Mouse (Mus musculus): ENCODE measurements around the gene Crybb1. TPM values are rescaled to one million over a fixed set of nuclear protein-coding genes. Genes with fewer than 3 reads are reported as not detected.

Gene Crybb1
- polyA plus RNA-seq, 1 experiment = not detected

GRCm38 (mm10) chr5:112252400-112252799 is 3.2 kb upstream of the Crybb1 start, which contains the start of gene Cryba4:
Gene Cryba4, minus strand, starts transcription at chr5:112252518.
- Histone ChIP-seq H3K4me1 (ENCODE audit: control insufficient read depth, insufficient read depth, low read length) (peaks cover 22% of the 10 kb centered on the region), H3K27ac (ENCODE audit: control insufficient read depth, insufficient read depth, low read depth, low read length, poor library complexity) (peak within 1 kb of the TSS; percentile 66), H3K4me3 (replicated peaks; ENCODE audit: control insufficient read depth, low read depth, low read length) (peak within 1 kb of the TSS; percentile 21)
- 75% methylated on average over 2 of the region's 2 CpGs for WGBS
- TF ChIP-seq CTCF (IDR thresholded peaks at IDR 0.05; ENCODE audit: control insufficient read depth, insufficient read depth, low read length) (no peak), POLR2A (IDR thresholded peaks at IDR 0.05; ENCODE audit: borderline replicate concordance, control insufficient read depth, low read depth, low read length) (no peak)

DNA sequence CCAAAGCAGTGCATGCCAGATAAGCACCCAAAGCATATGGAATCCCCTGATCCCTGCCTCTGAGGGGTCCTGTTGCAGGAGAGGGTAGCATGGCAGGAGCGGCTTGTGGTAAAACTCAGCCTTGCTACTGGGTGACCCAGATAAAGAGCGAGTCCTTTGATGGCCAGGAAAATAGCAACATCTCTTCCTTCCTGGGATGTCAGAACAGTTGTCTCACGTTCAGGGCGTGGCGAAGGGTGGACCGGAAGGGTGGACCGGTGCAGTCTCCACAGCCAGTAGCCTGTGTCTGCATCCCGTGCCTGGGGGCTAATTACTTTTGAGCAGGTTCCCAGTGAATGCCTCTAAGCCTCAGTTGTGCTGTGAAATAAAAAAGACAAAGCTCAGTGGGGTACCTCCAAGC is 2.4 kb upstream of the Crybb1 start:
- Histone ChIP-seq H3K4me1 (ENCODE audit: control insufficient read depth, insufficient read depth, low read length) (peaks cover 22% of the 10 kb centered on the region), H3K27ac (ENCODE audit: control insufficient read depth, insufficient read depth, low read depth, low read length, poor library complexity) (peak overlapping the region; percentile 66), H3K4me3 (replicated peaks; ENCODE audit: control insufficient read depth, low read depth, low read length) (no peak overlapping the region)
- TF ChIP-seq CTCF (IDR thresholded peaks at IDR 0.05; ENCODE audit: control insufficient read depth, insufficient read depth, low read length) (no peak), POLR2A (IDR thresholded peaks at IDR 0.05; ENCODE audit: borderline replicate concordance, control insufficient read depth, low read depth, low read length) (no peak; the same call in 1 of the 2 replicates)
- 32% methylated on average over 8 of the region's 8 CpGs for WGBS

DNA sequence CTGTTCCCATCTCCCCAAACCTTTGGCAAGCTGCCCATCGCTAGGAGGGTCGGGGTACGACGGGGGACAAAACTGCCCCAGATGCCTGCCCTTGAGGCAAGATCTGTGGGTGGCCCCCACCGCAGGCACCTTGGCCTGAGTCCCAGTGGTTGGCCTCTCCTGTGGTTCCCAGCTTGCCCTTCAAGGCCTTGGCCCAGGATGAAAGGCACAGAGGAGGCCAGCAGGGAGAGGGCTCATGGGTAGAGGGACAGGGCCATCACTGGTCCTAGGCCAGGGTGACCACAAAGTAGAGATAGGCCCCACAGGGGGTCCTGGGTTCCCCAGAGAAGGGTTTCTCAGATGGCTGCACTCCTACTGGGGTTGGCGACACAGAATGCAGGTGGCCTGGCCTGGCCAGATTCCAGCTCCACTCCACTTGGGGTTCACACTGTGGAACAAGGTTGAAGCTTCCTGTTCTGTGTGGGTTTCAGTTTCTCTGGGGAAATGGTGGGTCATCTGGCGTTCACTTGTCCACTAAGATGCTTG is 1.3 kb upstream of the Crybb1 start:
- TF ChIP-seq POLR2A (IDR thresholded peaks at IDR 0.05; ENCODE audit: borderline replicate concordance, control insufficient read depth, low read depth, low read length) = no peak
- TF ChIP-seq CTCF (IDR thresholded peaks at IDR 0.05; ENCODE audit: control insufficient read depth, insufficient read depth, low read length) = no peak
- Histone ChIP-seq H3K4me3 (replicated peaks; ENCODE audit: control insufficient read depth, low read depth, low read length) (no peak overlapping the region), H3K4me1 (ENCODE audit: control insufficient read depth, insufficient read depth, low read length) (peaks cover 22% of the 10 kb centered on the region), H3K27ac (ENCODE audit: control insufficient read depth, insufficient read depth, low read depth, low read length, poor library complexity) (peak overlapping the region; percentile 30; the same call in 1 of the 2 replicates)
- WGBS = 9% methylated on average over 7 of the region's 7 CpGs

- TF ChIP-seq CTCF (IDR thresholded peaks at IDR 0.05; ENCODE audit: control insufficient read depth, insufficient read depth, low read length) (no peak), POLR2A (IDR thresholded peaks at IDR 0.05; ENCODE audit: borderline replicate concordance, control insufficient read depth, low read depth, low read length) (no peak)
- Histone ChIP-seq H3K4me3 (replicated peaks; ENCODE audit: control insufficient read depth, low read depth, low read length) (no peak overlapping the region), H3K4me1 (ENCODE audit: control insufficient read depth, insufficient read depth, low read length) (peaks cover 22% of the 10 kb centered on the region), H3K27ac (ENCODE audit: control insufficient read depth, insufficient read depth, low read depth, low read length, poor library complexity) (no peak overlapping the region)
- 70% methylated on average over 9 of the region's 9 CpGs for WGBS
These were observed 842 bp downstream of the Crybb1 start for GRCm38 (mm10) chr5:112256457-112256856.

DNA sequence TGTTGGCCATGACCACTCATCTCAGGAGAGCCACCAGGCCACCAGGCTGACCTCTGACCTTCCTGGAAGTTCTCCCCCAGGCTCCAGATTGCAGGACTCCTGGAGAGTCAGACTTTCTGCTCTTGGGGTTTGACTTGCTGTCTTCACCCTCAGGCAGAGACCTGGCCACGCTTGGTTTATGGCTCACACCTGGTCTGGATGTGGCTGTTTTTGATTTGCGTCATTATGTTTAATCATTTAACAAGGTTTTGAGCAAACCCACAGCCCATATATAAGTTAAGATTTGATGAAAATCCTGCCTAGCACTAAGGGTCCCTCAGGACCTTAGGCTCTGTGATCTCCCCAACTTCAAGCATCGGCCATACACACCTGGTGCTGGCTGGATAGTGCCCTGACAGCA is 2.3 kb downstream of the Crybb1 start:
- Histone ChIP-seq H3K27ac (ENCODE audit: control insufficient read depth, insufficient read depth, low read depth, low read length, poor library complexity) (no peak overlapping the region), H3K4me1 (ENCODE audit: control insufficient read depth, insufficient read depth, low read length) (peaks cover 11% of the 10 kb centered on the region), H3K4me3 (replicated peaks; ENCODE audit: control insufficient read depth, low read depth, low read length) (no peak overlapping the region)
- 87% methylated on average over 3 of the region's 3 CpGs for WGBS
- TF ChIP-seq CTCF (IDR thresholded peaks at IDR 0.05; ENCODE audit: control insufficient read depth, insufficient read depth, low read length) (no peak), POLR2A (IDR thresholded peaks at IDR 0.05; ENCODE audit: borderline replicate concordance, control insufficient read depth, low read depth, low read length) (no peak)

GRCm38 (mm10) chr5:112259862-112260650 is 4.4 kb downstream of the Crybb1 start:
- WGBS = 49% methylated on average over 16 of the region's 16 CpGs
- Histone ChIP-seq H3K27ac (ENCODE audit: control insufficient read depth, insufficient read depth, low read depth, low read length, poor library complexity) (no peak overlapping the region), H3K4me3 (replicated peaks; ENCODE audit: control insufficient read depth, low read depth, low read length) (no peak overlapping the region), H3K4me1 (ENCODE audit: control insufficient read depth, insufficient read depth, low read length) (peaks cover 5% of the 10 kb centered on the region)
- no peak for TF ChIP-seq POLR2A (IDR thresholded peaks at IDR 0.05; ENCODE audit: borderline replicate concordance, control insufficient read depth, low read depth, low read length)
- no peak for TF ChIP-seq CTCF (IDR thresholded peaks at IDR 0.05; ENCODE audit: control insufficient read depth, insufficient read depth, low read length)

GRCm38 (mm10) chr5:112260818-112261217 is 5.2 kb downstream of the Crybb1 start:
- Histone ChIP-seq H3K27ac (ENCODE audit: control insufficient read depth, insufficient read depth, low read depth, low read length, poor library complexity) (no peak overlapping the region), H3K4me1 (ENCODE audit: control insufficient read depth, insufficient read depth, low read length) (peaks cover 10% of the 10 kb centered on the region), H3K4me3 (replicated peaks; ENCODE audit: control insufficient read depth, low read depth, low read length) (no peak overlapping the region)
- TF ChIP-seq POLR2A (IDR thresholded peaks at IDR 0.05; ENCODE audit: borderline replicate concordance, control insufficient read depth, low read depth, low read length) = no peak
- no peak for TF ChIP-seq CTCF (IDR thresholded peaks at IDR 0.05; ENCODE audit: control insufficient read depth, insufficient read depth, low read length)
- WGBS = 29% methylated on average over 3 of the region's 3 CpGs

DNA sequence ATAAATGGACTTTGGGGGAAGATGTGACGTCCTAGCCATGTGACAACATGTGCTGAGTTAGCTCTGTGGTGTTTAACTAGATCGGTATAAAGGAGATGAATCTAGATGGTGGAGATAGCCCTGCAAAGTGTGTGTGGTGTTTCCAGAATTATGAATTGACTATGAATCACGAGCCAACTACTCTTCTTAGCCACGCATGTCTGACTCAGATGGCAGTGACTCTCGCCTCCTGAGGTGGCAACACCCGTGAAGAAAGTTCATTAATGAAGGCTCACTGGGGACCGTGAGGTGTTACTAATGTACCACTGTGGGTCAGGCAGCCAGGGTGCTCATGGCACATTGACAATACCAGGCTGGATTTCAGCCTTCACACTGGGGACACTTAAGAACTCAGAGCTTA is 8.5 kb downstream of the Crybb1 start:
- Histone ChIP-seq H3K27ac (ENCODE audit: control insufficient read depth, insufficient read depth, low read depth, low read length, poor library complexity) (no peak overlapping the region), H3K4me3 (replicated peaks; ENCODE audit: control insufficient read depth, low read depth, low read length) (no peak overlapping the region), H3K4me1 (ENCODE audit: control insufficient read depth, insufficient read depth, low read length) (peaks cover 12% of the 10 kb centered on the region)
- 69% methylated on average over 7 of the region's 7 CpGs for WGBS
- TF ChIP-seq CTCF (IDR thresholded peaks at IDR 0.05; ENCODE audit: control insufficient read depth, insufficient read depth, low read length) (no peak), POLR2A (IDR thresholded peaks at IDR 0.05; ENCODE audit: borderline replicate concordance, control insufficient read depth, low read depth, low read length) (no peak)
